Mouse (Mus musculus): Measurements from ENCODE around the gene Smpd2. TPM values are rescaled to one million over a fixed set of nuclear protein-coding genes. Genes with fewer than 3 reads are reported as not detected.

Smpd2 gene
- 182 and 205 TPM in 2 replicates for polyA plus RNA-seq (2015; fragmentation: Nextera tagmentation; extraction: Ambion mirVana)

DNA sequence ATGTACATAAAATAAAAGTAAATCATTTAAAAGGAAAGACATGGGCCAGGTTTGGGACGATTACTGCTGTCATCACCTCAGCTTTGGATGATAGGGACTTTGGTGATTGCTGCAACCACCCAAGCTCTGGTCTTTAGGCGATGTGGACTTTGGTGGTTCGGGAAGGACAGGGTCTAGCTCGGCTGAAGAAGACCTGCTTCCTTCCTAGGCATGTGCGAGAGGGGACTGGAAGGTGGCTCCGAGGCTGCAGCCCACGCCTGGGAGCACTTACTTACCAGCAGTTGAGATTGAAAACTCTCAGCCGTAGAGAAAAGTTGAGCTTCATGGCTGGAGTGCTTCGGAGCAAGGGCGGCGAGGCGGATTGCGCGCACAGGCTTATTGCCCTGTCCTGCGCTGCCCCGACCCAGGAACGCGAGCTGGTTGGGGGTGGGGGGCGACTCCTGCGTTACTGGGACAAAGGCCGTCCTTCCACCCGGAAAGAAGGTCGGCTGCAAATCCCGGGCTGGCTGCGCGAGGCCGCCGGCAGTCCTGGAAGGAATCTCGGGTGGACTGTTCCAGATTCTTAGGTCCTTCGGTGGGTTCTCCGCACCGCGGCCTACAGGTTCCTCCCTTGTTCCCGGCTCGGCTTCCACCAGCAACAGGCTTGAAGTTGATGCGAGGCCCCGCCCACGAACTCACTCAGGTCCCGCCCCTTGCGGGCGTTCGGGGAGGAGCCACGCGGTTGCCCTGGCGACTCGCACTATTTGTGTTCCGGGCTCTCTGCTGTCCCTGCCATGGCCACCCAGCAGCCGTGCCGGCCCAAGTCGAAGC is at the start of gene Smpd2, which contains the start of gene Ppil6:
Gene Smpd2, minus strand, starts transcription at position 662 of the 810 bp plus-strand sequence.
Gene Ppil6, plus strand, starts transcription at position 732 of the 810 bp plus-strand sequence.

DNA sequence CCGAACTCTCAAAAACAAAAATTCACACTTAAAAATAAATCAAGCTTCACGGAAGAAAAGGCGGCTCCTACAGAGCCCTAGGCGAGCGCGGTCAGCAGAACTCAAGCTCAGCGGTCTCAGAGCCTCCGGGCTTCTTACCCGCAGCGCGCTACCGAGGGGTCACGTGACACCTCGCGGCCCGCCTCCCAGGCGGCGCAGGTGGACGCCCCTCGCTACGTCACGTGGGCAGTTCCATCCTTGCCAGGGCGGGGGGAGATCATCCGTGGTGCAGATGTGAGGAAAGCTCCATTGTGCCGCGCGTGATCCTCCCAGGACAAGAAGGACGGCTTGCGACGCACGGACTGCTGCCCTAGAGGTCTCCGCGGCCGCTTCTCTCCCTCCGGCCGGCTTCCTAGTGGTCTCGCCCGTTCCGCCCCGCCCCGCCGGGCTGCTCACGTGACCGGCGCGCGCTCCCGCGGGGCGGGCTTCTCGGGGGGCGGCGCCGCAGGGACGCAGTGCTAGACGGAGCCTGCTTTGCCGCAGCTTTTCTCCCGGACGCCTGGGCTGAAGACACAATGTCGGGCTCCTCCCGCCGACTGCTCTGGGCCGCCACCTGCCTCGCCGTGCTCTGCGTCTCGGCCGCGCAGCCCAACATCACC is 28.9 kb upstream of the Smpd2 start, which contains the start of gene Cd164:
Gene Cd164, plus strand, starts transcription at position 434 of the 638 bp plus-strand sequence.

DNA sequence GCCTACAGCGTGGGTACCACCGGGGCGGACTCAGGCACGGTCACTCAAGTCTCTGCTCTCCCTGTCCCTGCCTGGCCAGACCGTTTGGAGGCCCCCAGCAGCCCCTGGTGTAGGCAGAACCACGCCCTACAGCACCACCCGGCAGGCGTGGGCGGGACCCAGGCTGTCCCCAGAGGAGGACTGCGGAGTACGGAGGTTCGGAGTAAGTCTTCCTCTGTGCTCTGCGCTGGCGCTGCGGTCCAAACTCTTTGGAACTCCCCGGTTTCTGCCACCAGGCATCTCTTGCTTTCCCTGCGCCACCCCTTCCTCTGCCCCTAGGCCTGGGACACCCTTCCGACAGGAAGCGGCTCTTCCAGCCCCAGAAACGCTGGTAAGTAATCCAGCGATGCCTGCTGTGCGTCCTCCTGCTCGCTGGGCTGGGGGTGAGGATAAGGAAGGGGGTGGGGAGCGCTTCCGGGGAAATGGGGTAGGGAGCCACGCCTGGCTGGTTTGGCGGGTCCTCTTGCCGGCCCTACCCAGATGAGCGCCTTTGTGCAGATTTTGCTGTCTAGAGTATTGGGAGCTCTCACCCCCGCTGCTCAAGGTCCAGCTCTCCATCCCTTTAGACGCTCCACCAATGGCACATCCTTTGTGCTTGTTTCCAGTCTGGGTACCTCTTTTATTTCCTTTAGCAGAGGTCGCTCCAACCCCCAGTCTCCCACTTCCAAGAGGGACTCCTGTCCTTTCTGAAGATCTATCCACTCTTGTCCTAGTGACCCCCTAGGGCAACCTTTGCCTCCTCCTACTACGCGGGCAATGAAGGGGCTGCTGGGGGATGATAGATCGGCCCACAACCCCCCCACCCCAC is 13.8 kb downstream of the Smpd2 start, which contains the start of gene Mical1:
Gene Mical1, plus strand, starts transcription at position 144 of the 847 bp plus-strand sequence.

GRCm38 (mm10) chr10:41450137-41450670 is 40.0 kb downstream of the Smpd2 start, which contains the start of gene Zbtb24:
TSS of gene Zbtb24 (plus strand) at chr10:41450383.

Other genes starting within 250 kb of the Smpd2 start
- gene Fig4, start 187.1 kb downstream of the Smpd2 start, polyA plus RNA-seq (2015; fragmentation: Nextera tagmentation; extraction: Ambion mirVana), result 10.3 and 11.8 TPM in 2 replicates
- not detected in 2 replicates for gene Ak9, start 186.4 kb downstream of the Smpd2 start, polyA plus RNA-seq (2015; fragmentation: Nextera tagmentation; extraction: Ambion mirVana)
- 9.7 and 10.7 TPM in 2 replicates for gene Zbtb24, start 40.0 kb downstream of the Smpd2 start, polyA plus RNA-seq (2015; fragmentation: Nextera tagmentation; extraction: Ambion mirVana)
- 57.8 and 60.0 TPM in 2 replicates for gene Mical1, start 14.1 kb downstream of the Smpd2 start, polyA plus RNA-seq (2015; fragmentation: Nextera tagmentation; extraction: Ambion mirVana)
- gene Ppil6, start 70 bp upstream of the Smpd2 start, polyA plus RNA-seq (2015; fragmentation: Nextera tagmentation; extraction: Ambion mirVana), result 13.7 and 14.9 TPM in 2 replicates
- 111 and 123 TPM in 2 replicates for gene Cd164, start 29.0 kb upstream of the Smpd2 start, polyA plus RNA-seq (2015; fragmentation: Nextera tagmentation; extraction: Ambion mirVana)
- gene Ccdc162, start 226.3 kb upstream of the Smpd2 start, polyA plus RNA-seq (2015; fragmentation: Nextera tagmentation; extraction: Ambion mirVana), result 0.21 TPM in 1 of 2 replicates, not detected in the other

All from urinary bladder, postnatal 0 days (tissue).